Mouse (Mus musculus): ENCODE measurements around the gene Kif26b. TPM values are rescaled to one million over a fixed set of nuclear protein-coding genes. Genes with fewer than 3 reads are reported as not detected.

The Kif26b gene
- total RNA-seq, 2 experiments from 2014 or later = 16.3 to 18.8 TPM

DNA sequence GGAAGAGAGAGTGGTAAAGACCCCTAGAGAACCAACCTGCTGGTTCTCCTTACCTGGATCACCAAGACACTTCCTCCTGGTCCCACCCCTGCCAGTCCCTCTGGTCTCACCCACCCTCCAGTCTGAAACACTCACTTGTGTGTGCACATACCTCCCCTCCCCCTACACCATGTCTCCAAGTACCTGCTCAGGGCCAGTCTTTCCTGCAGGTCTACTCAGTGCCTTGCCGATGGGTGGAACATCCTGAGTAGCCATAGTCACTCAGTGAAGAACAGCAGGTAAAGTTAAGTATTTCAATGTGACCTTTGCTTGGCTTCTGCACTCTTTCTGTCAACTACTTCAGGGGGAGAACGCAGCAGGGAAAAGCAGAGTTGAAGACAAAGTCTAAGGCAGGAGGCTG, 268.5 kb downstream of the Kif26b start:
- DNase-seq (ENCODE audit: extremely low spot score in 1 of 2, low spot score in 2 of 2) = no peak
- intact Hi-C loops (cut with DNase I) = no loop called here

DNA sequence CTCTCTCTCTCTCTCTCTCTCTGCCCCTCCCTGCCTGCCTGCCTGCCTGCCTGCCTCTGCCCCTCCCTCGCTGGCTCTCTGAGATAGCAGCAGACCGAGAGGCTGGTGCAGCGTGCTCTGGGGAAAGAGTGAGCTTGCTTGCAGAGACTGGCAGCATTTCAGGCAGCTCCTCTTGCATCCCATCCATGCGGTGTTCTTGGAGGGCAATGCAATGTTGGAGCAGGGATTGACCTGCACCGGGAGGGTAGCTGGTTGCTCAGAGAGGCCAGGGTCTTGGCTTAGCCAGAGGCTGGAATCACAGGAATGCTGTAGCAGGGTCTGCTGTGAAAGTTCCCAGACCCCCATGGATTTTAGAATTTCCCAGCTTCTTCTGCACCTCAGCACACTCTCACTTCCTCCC, 269.4 kb downstream of the Kif26b start:
- DNase-seq (ENCODE audit: extremely low spot score in 1 of 2, low spot score in 2 of 2) = peak; percentile 27 to 49
- intact Hi-C loops (cut with DNase I) = no loop called here

DNA sequence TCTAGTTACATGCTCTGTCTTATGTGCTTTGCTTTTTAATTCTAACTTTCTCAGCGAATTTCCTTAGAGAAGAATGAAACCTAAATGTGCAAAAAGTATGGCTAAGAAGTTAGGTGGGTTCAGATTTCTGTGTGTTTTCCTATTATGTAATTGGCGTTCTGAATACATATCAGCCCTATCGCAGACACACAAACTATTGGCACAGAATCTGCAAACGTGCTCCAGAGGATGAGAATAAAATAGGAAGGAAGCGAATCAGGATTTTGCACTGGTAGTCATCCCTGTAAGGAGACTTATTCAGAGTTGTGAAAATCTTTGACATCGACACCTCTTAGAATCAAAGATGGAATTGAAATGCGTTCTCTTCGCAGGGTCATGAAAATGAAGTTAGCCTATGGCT, 270.0 kb downstream of the Kif26b start:
- intact Hi-C loops (cut with DNase I) = no loop called here
- DNase-seq (ENCODE audit: extremely low spot score in 1 of 2, low spot score in 2 of 2) = no peak

DNA sequence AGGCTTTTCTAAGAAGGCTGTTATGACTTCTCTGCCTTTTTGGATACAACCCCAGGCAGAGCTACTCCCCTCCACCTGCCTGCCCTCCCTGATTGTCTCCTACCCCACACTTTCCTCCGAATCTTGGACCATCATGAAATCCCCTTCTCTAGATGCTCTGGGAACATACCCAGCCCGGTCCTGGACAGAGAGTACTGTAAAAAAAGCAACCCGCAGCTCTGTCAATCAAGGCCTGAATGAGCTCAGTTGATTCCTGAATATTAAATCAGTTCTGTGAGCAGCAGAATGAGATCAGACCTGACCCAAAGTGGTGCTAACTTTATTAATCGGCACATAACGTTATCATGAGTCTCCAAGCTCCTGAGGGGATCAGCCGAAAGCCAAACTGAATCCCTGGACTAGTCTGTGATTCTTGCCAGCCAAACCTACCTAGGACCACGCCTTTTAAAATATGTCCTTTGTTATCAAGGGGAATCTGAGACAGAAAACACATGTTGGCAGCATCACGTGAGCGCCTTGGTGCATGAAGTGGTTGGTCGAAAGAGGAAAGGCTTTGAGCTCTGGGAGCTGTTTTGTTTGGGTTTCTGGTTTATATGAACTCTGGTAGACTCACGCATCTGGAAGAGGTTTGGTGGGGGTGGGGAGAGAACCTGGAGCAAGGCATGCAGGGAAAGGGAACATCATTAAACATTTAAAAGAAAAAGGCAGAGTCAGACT, 271.1 kb downstream of the Kif26b start:
- DNase-seq (ENCODE audit: extremely low spot score in 1 of 2, low spot score in 2 of 2) = no peak
- intact Hi-C loops (cut with DNase I) = no loop called here

DNA sequence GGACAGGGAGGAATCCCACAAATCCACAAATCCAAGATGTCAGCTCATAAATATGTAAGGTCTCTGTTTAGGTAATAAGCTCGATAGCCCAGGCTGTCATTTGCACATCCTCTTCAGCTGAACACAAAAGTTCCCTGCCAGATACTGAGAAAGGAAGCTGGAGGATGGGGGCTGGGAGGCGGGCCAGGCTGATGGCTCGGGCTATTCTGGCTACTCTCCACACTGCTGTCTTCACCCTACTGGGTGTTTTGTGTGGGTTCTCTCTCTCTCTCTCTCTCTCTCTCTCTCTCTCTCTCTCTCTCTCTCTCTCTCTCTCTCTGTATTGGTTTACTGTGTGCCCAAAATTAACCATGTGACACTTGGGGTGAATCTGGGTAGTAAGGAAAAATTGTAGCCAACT, 274.2 kb downstream of the Kif26b start:
- intact Hi-C loops (cut with DNase I) = no loop called here

DNA sequence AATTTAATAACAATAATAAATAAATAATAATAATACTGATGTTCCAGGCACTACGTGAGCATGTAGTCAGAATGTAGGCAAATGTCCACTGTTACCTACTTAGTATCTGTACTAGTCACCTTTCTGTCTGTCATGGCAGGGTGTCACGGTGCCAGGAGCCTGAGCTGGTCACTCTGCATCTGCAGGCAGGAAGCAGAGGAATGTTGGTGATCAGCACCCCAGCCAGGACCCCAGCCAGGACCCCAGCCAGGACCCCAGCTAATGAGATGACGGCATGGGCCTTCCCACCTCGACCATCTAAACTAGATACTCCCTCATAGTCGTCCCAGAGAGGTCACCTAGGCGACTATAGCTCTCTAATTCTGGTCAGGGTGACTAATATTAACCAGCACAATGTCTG, 288.6 kb downstream of the Kif26b start:
- intact Hi-C loops (cut with DNase I) = no loop called here
- no peak for DNase-seq (ENCODE audit: extremely low spot score in 1 of 2, low spot score in 2 of 2)

More for the DNA sequence above, 274.2 kb downstream of the Kif26b start:
- no peak for DNase-seq (ENCODE audit: extremely low spot score in 1 of 2, low spot score in 2 of 2)

DNA sequence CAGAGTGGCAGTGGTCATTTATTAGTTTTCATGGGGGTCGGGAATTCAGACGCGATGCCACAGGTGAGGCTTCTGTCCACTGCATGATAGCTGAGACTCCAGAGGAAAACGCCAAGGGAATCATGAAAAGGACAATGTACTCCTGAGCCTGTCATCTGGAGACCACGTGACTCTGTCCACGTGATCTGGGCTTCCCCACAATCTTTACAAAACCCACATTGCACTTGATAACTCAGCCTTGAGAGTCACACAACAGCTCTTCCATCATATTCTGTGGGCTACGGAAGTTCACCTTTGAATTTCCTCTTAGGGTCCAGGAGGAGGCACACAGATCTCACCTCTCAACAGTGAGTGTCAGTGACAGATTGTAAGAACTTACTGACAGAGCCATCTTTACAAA, 290.1 kb downstream of the Kif26b start:
- intact Hi-C loops (cut with DNase I) = no loop called here
- no peak for DNase-seq (ENCODE audit: extremely low spot score in 1 of 2, low spot score in 2 of 2)

DNA sequence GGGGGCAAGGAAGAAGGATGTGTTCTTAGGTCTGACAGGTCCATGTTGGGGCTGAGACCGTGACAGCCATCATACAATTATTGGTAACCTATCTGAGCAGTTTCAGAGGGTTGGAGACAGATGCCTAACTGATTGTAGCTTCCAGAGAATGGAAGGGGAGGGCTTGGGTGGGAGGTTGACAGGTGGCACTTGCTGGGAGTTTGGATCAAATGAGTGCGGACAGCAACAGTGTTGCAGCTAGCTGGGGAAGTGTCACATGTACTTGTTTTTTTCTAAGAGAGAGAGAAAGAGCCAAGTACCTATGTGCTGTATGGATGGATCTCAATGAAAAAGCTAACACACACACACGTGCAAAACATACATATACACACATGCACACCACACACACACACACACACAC, 291.2 kb downstream of the Kif26b start:
- DNase-seq (ENCODE audit: extremely low spot score in 1 of 2, low spot score in 2 of 2) = no peak
- intact Hi-C loops (cut with DNase I) = no loop called here

DNA sequence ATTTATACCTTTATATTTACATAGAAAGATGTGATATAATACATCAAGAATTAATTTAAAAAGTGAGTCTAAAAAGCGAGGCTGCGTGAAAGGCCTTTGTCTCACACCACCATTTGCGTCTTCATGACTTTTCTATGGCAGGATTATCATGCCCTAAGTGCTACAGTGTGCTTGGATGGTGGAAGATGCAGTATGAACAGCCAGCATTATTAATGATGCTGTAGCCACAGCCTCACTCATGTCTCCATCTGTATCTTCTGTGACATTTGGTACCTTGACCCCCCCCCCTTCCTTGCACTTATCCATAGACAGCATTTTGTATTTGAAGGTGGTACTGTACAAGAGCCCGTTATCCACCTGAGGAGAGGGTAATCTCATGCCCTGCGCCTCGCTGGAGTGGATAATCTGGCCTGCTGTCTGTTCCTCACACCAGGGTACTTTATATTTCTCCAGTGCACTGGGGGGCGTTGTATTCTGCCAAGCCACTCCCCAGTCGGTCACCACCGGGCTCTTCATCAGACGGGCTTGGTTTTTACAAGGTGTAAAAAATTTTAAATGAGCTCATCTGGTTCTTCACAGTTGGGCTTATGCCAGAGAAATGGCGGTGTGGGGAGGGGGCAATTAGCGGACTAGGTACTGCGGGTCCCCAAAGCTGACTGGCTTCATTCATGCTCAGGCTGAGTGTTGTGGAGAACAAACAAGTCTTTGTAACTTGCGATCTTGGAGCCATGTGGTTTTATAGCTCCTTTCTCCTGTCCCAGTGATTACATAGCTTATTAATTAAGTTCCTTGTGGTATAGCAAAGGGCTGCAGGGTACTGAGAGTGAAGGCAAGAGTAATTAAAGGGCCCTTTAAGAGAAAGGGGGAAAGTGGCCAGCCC, 291.9 kb downstream of the Kif26b start:
- DNase-seq (ENCODE audit: extremely low spot score in 1 of 2, low spot score in 2 of 2) = no peak
- intact Hi-C loops (cut with DNase I) = no loop called here

DNA sequence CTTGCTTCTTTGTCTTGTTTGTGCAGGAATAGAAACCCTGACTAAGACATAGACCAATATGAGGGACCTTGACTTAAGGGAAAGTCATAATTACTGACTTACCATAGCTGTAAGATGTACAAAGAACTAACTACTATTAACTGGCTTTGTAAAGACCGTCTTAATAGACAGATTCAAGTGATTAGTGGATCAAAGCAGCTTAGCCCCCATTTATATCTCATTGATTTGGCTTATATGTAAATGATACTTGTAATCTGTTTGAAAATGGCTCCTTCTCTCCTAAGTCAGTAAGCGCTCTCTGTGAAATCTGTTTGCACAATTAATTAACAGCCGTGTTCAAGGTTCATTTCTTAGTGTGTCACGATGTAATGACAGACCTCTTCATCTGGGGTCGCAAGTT, 295.9 kb downstream of the Kif26b start:
- no peak for DNase-seq (ENCODE audit: extremely low spot score in 1 of 2, low spot score in 2 of 2)

DNA sequence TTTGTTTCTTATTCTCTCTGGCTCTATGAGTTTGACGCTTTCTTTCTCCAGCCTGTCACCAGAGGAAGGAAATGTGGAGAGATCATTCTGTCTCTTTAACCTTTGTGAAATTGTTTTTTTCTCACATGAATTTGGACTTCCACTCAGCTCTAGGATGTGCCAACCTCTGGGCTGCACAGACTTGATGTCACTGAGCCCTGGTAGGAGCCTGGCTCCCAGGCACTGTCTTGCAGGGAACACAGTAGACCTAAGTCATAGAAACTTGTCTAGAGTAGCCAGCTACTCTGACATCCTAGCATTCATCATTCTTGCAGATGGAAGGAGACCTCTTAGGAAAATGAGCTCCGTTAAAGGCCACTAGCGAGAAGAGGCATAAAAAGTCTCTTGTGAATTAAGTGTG, 298.3 kb downstream of the Kif26b start:
- intact Hi-C loops (cut with DNase I) = no loop called here
- no peak for DNase-seq (ENCODE audit: extremely low spot score in 1 of 2, low spot score in 2 of 2)

More for the DNA sequence above, 295.9 kb downstream of the Kif26b start:
- intact Hi-C loops (cut with DNase I) = no loop called here

DNA sequence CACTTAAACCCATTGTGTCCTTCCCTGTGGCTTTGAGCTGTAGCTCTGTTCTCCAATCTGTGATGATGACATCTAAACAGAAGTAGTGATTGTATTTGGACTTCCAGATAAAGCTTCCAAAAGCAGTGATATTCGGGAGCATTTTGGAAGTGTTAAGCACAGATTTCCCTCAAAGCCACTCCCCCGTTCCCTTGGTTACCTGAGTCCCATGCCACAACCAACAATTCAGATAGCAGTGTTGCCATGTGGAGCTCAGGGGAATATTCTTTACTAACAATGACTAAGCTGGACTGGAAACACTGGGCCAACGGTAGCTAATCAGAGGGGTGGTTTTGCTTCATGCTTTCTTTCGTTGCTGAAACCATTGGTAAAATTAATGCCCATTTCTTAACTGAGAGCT, 300.5 kb downstream of the Kif26b start:
- no peak for DNase-seq (ENCODE audit: extremely low spot score in 1 of 2, low spot score in 2 of 2)
- intact Hi-C loops (cut with DNase I) = no loop called here

DNA sequence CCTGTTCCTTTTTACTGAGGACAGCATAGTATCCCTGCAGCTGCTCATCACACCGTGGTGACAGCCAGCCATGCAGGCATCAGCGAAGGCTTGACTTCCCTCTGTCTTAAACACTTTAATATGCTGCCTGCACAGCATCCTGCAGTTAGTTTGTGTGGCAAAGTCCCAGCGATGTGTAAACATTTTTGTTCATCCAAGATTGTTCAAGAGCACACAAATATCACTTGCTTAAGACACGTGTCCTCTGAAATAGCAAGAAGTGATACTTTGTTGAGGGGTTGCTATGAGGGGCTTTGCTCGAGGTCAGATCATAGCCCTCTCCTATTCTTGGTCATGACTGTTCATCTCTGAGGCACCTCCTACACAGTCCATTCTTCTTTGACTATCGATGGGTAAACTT, 303.6 kb downstream of the Kif26b start:
- DNase-seq (ENCODE audit: extremely low spot score in 1 of 2, low spot score in 2 of 2) = no peak
- intact Hi-C loops (cut with DNase I) = no loop called here

DNA sequence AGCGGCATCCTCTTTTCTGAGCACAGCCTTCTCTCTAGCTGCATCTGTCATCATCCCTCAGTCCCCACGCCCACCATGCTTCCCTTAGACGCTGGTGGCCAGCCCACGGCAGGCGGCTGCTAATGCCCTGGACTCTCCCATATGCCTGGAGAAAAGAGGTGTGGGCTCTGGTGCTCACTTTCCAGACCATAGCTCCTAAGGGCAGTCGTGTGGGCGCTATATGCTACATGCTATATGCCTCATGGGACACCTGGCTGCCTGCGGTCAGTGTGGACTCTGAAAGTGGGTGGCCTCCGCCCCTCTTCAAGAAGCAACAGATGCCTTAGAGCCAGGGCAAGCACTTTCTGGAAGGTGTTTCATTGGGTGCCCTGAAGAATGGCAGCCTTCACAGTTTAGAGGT, 306.9 kb downstream of the Kif26b start:
- DNase-seq (ENCODE audit: extremely low spot score in 1 of 2, low spot score in 2 of 2) = no peak
- intact Hi-C loops (cut with DNase I) = no loop called here

DNA sequence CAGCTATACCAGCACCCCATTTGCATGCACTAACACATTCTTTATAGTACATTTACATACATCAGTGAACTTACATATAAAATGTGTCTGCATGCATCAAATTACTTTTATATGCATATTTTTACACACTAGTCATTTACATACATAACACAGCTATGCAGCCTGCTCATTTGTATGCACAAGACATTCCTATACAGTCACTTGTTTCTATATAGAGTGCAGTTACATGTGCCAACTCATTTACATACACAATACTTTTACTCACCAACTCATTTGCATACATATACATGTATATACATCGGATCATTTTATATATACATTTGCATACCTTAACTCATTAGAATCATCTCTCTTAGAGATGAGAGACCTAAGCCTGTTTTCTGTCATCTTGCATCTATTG, 308.1 kb downstream of the Kif26b start:
- intact Hi-C loops (cut with DNase I) = no loop called here
- no peak for DNase-seq (ENCODE audit: extremely low spot score in 1 of 2, low spot score in 2 of 2)

DNA sequence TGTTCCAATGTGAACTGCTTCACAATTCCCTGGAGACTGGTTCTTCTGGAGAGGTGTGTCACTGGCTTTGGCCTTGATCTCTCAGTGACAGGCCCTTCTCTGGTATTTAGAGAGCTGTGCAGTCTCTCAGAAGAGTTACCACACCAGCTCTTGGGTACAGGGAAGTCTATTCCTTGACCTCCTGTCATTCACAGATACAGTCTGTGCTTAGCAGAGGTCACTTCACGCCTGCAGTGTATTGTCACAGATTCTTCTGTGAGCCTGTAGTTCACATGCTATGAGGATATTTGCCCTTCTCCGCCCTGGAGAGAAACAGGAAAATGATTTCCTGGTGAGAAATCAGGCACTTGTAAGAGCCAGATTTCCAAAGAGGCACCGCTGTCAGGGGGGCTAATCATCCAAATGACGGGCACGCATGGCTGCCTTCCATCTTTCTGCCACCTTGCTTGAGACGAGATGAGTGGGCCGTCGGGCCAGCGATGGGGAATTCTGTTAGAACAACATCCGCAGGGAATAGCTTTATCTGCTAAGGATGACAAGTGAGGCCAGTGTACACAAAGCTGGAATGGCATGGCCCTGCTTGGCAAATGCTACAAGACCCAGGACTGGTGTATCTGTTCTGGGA, 309.9 kb downstream of the Kif26b start:
- intact Hi-C loops (cut with DNase I) = no loop called here

DNA sequence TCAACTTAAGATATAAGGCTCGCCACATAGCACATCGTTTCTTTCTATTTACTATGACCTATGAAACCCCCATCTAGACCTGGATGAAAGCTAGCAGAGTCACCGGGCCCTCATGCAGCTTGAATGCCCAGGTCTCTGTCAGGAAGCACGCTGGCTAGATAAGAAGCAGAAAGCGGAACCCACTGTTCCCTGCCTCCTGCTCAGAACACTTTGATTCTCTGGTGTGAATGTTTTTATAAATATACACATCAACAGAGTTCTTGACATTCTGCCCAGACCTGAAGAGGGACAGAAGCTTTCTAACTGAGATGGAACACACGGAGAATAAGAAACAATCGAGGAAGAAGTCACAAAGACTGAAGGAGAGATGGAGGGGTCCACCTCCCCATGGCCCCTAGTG, 311.4 kb downstream of the Kif26b start:
- intact Hi-C loops (cut with DNase I) = no loop called here
- no peak for DNase-seq (ENCODE audit: extremely low spot score in 1 of 2, low spot score in 2 of 2)

More for the DNA sequence above, 309.9 kb downstream of the Kif26b start:
- no peak for DNase-seq (ENCODE audit: extremely low spot score in 1 of 2, low spot score in 2 of 2)

DNA sequence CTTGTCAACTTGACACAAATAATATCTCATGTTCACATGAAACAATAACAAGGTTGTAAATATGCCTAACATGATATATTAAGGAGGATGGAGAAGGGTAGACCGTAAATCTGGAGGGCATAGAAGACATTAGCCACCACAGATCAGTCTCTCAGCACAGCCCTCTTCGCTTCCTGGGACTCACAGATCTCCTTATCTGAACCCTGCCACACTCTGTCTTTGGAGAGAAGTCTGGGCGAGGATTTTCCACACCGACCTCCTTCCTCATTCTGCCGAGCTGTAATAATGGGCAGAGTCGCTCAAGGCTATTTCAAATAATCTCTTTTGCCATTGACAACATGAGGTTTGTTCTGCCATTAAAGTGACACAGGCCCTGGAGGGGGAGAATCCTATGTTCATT, 315.9 kb downstream of the Kif26b start:
- DNase-seq (ENCODE audit: extremely low spot score in 1 of 2, low spot score in 2 of 2) = no peak
- intact Hi-C loops (cut with DNase I) = no loop called here

DNA sequence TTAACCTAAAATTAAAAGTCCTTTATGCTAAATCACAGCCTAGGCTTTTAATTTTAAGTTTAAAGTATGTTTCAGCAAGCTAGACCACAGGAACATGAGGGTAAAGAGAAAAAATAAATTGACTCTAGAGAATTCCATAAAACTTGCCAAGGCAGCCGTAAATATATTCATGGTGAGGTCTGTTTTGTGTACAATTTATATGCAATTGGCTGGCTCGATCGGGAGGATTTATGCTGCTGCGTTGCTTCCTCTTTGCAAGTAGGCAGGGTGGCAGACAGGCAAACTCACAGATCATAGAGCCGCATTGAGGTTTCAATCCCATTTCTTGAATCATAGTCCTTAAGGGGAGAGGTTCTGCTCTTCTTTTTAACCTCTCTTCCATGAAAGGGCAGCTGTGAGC, 318.6 kb downstream of the Kif26b start:
- DNase-seq (ENCODE audit: extremely low spot score in 1 of 2, low spot score in 2 of 2) = no peak
- intact Hi-C loops (cut with DNase I) = no loop called here
